Mouse (Mus musculus) olfactory bulb, adult 2 months (tissue): ENCODE measurements around the gene Vsnl1.

Source experiments
- CTCF ChIP-seq: fragments of 200-500 bp; IDR thresholded peaks from 2 replicates; pipeline ENCODE4 v1.5.1; 2012; ENCODE audit warnings: low read depth, mild to moderate bottlenecking, low read length, moderate library complexity; ENCODE audit not compliant: insufficient read depth
- POLR2A ChIP-seq: fragments of 200-500 bp; IDR thresholded peaks from 2 replicates; pipeline ENCODE4 v1.6.1; 2012; ENCODE audit warnings: mild to moderate bottlenecking, low read depth, low read length, moderate library complexity; ENCODE audit not compliant: insufficient read depth

GRCm38 (mm10) chr12:11279886-11280285, 156.5 kb downstream of the Vsnl1 start:
- no peak for TF ChIP-seq CTCF
- TF ChIP-seq POLR2A = no peak
